Mouse (Mus musculus) Muller cell, postnatal 12 days (primary cell): ENCODE measurements around the gene Ctf2.
A peak's percentile ranks its signal among the peaks of the same experiment; 100 is the strongest.

Source experiments
- DNase-seq: peaks from one replicate; pipeline ENCODE4 v3.0.0-alpha.2; 2015; ENCODE audit errors: inconsistent ontology term

The Ctf2 gene

DNA sequence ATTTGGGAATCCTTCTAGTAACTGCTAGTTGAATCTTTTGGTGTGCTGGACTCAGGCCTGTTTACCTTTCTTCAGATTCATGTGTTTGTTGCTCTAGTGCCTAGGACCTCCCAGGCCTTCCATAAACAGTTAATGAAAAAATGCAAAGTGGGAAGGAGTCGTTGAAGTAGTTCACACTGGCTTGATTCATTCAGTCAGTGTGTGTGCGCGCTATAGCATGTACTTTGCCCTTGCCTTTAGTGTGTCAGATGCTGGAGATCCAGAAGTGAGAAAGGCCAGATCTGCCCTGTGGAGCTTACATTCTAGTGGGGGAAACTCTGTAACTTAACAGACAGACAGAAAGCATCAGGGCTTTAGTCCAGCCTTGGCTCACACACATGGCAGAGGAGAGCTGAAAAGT, 28.5 kb upstream of the Ctf2 start:
- DNase-seq, result no peak

GRCm38 (mm10) chr7:127759716-127760115, 27.8 kb upstream of the Ctf2 start:
- no peak for DNase-seq

DNA sequence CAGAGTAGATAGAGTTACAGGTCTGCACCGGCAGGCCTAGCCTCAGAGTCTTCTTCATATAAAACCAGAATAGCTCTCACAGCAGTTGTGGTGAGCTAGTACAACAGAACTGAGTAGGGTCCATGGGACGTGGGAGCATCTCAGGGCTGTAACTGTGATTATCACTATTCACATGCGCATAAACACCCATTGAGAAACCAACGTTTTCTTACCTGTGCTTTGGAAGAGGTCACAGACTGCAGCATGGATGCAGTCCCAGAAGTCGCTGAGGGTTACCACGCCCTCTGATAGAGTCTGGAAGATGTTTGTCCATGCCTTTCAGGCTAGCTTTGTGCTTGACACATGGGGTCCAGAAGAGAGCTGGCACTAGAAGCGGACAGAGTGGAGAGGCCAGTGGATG, 21.8 kb upstream of the Ctf2 start:
- no peak for DNase-seq

DNA sequence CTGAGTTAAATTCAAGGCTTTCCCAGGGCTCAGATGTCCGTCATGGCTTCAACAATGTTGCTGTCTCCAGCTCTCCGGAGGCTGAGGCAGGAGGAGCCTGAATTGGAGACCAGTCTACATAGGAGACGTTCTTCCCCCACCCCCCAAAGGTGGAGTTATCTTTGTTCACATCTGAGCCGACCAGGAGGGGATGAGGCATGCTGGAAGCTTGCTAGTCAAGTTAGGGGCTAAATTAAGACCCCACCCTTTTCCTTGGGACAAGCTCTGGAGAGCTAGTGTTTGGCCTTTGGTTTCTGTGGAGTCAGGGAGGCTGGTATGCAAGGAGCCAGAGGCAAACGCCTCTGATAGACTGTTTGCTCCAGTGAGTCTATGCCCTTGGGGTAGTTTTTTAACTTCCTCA, 21.2 kb upstream of the Ctf2 start:
- DNase-seq, result no peak

DNA sequence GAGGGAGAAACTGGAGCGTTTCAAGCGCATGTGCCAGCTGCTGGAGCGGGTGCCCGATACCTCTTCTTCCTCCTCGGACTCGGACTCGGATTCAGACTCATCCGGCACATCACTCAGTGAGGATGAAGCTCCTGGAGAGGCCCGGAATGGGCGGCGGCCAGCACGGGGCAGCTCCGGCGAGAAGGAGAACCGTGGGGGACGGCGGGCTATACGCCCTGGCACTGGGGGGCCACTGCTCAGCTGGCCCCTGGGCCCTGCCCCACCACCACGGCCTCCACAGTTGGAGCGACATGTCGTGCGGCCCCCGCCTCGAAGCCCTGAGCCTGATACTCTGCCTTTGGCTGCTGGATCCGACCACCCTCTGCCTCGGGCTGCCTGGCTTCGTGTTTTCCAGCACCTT, 20.1 kb upstream of the Ctf2 start:
- no peak for DNase-seq

DNA sequence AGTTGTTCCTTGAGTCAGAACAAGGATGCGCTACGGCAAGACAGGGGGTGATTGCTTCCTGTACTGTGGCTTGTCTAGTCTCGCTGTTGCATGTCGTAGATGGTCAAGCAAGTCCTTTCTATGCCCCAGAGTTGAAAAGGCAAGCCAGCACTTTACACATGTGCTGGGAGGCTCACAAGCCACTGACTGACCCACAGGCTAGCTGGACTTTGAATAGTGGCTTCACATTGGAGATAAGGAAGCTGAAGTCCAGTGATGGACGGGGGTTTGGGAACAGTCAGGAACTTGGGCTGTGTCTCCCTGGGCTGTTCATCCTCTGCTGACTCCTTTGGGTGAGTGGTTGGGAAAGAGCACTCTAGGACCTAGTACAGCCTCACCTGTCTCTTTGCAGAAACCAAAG, 19.7 kb upstream of the Ctf2 start:
- no peak for DNase-seq

DNA sequence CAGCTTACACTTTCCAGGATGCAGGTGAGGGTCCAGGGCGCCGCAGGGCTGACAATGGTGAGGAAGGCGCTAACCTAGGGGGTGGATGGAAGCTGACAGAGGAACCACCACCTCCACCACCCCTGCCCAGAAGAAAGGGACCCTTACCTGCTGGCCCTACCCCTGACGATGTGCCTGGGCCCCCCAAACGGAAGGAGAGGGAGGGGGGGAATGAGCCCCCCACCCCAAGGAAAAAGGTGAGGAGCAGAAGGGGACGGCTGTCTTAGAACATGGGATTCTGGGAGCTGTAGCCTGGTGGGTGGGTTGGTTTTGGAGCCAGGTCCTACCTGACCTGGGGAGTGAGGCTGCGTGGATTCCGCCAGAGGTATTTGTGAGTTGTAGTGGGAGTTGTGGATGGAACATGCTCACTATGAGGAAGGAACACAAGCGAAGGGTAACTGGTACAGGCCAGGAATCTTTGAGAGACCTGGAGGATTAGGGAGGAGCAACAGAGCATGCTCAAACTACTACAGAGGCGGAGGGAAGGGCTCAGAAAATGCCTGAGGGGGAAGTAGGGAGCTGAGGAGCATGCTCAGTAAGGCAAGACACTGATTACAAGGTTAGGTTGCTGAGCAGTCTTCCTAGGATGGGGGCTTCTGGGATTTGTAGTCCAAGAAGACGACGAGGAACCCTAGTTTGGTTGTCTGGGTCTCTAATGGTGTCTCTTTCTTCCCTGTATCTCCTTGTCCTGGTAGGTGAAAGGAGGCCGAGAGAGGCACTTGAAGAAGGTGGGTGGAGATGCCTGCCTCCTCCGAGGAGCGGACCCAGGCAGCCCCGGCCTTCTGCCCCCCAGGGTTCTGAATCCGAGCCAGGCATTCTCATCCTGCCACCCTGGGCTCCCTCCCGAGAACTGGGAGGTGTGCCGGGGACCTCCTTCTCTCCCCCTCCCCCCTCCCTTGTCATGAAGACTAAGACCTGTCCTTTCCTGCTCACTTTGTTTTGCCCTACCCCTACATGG, 18.5 kb upstream of the Ctf2 start:
- DNase-seq, result no peak

- no peak for DNase-seq
Observed at GRCm38 (mm10) chr7:127748235-127748560, 16.2 kb upstream of the Ctf2 start.

DNA sequence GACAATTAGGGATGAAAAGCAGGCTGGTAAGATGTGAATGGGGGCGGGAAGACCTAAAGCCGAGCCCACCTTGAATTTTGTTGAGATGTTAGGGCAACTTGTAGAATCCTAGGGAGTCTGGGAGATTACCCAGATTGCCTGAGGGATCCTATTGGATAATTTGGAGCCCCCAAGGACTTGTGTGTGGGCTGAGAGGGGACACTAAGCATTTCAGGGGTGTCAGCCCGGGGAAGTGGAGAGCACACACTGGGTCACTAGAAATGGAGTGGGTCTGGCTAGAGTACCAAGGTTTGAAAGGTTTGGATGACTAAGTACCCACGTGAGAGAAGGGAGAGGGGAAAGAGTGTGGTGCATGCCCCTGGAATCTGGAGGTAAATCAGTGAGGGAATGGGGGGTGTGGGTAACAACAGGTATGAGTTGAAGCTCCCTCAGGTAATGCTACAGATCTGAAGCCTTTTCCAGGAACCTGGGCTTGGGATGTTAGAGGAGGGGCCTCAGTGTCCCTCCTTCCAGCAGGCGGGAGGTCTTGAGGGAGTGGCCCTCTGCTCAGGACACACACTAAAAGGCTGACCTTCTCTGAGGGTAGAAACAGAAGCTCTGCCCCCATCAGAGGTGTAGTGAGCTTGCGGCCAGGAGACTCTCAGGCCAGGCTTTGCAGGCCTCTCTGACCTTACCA, 15.7 kb upstream of the Ctf2 start:
- DNase-seq, result no peak

- DNase-seq, result peak; percentile 37
Observed at GRCm38 (mm10) chr7:127746494-127747491, 14.8 kb upstream of the Ctf2 start.

DNA sequence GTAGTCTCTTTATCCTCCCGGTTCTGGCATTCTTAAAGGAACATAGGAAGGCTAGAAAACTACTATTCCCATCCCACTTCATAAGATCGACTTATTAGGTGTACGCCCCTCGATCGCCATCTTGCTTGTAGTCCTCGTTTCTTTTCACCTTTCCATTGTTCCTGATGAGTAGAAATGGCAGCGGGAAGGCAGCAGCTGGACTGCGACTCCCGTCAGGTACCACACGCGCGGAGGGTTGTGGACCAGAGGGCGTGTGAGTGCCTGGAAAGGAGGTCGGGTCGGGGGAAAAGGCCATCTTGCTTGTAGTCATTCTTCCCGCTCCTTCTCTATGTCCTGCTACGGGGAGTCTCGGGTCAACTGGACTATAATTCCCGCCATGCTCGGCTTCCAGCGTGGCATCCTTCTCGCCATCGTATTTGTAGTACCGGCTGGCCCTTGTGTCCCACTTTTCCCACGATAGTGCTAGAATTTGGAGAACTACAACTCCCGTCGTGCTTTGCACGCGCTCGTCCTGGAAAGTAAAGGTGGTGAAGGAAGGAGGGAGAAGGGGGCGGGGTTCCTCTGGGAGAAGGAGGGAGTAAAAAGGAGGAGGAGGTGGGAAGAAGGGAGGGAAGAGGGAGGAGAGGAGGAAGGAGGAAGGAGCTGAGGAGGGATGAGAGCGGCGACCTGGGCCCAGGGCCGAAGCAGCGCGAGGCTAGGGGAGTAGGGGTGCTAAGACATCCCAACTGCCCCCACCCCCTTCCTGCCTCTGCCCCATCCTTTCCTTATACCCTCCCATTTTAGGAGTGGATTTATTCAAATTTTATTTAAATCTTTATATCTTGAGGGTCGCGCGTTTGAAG, 13.9 kb upstream of the Ctf2 start:
- peak; percentile 99 for DNase-seq

DNA sequence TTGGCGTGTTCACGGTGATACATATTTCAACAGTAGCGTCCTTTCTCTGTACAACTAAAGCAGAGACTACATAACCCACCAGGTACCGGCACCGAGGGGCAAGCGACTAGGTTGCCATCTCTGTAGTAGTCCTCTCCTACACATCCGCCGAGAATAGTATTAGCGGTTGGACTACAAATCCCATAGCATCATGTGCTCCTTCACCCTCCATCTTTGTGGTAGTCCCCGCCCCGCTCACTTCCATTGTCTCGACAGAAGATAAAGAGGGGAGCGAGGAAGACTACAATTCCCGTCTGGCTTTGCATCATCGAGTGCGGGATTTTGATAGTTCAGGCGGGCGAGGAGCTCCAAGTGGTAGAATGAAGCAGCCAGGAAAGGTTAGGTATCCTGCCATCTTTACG, 13.3 kb upstream of the Ctf2 start:
- DNase-seq, result peak; percentile 98

DNA sequence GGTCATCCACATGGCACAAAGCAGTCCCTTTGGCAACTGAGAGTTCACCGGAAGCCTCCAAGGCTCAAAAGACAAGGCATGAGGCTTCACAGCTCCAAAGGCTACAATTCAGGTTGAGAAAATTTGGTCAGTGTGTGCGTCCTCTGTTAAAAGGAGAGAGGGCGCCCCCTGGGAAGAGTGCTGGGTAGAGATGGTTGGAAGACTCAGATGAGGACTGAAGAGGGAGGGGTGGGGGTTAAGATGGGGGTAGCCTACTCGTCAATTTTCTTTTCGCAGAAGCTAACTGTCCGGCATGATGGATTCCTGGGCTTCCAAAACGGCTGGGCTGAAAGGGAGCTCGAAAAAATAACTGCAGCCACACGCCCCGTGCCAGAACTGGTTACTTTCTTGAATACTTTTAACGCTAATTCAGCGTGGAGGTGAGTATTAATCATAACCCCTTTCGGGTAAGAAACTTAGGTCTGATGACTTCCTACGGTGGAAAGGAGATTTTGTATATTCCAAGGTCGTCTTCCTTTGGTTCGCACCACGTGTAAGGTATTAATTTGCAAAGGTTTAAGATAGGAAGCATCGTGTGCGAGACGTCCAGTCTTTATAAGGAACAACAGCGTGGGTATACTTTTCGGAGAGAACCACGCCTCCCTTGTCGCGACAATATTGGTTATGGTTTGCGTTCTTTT, 12.5 kb upstream of the Ctf2 start, which contains the start of gene Fbxl19:
Fbxl19 (plus strand) TSS at position 178 of the 680 bp plus-strand sequence.
- peak; percentile 86 for DNase-seq

- no peak for DNase-seq
Observed at GRCm38 (mm10) chr7:127730170-127730569, 1.8 kb downstream of the Ctf2 start.

DNA sequence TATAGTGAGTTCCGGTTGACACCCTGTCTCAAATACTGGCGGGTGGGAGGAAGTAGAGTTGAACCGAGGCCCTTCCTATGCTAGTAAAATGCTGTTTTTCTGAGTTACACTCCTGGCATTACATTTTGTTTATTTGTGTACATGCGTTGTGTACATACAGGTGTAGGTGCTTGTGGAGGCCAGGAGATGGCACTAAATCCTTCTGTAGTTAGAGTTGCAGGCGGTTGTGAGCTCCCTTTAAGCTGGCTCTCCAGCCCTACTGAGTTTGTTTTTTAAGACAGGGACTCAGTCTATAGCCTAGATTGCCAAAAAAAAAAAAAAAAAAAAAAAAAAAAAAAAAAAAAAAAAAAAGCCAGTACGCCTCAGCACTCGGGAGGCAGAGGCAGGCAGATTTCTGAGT, 4.1 kb downstream of the Ctf2 start:
- DNase-seq, result no peak

GRCm38 (mm10) chr7:127725924-127726323, 6.0 kb downstream of the Ctf2 start:
- no peak for DNase-seq

- no peak for DNase-seq
Observed at GRCm38 (mm10) chr7:127725490-127725889, 6.5 kb downstream of the Ctf2 start.

DNA sequence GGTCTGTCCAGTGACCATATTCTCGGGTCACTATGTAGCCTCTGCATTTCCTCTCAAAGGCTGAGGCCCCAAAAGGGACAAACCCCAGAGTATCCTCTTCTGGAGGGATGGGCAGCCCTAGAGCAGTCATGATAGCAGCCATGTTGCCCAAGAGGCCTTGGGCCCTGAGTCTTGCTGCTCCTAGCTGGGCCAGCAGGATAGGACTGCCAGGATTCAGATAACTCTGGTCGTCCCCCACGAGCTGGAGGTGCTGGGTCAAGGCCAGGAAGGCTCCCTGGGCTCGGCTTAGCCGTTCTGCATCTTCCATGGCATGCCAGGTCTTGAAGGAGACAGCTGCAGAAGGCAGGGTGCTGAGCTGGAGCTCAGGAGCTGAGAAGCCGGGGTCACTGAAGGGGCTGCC, 12.7 kb downstream of the Ctf2 start:
- DNase-seq, result no peak

GRCm38 (mm10) chr7:127718339-127718738, 13.6 kb downstream of the Ctf2 start:
- DNase-seq, result no peak

- peak; percentile 58 for DNase-seq
Observed at GRCm38 (mm10) chr7:127716992-127717391, 15.0 kb downstream of the Ctf2 start.
